Mouse (Mus musculus) olfactory bulb, adult 2 months (tissue): Measurements from ENCODE around the gene Pip4k2c.

Source experiments
- CTCF ChIP-seq: fragments of 200-500 bp; IDR thresholded peaks from 2 replicates; pipeline ENCODE4 v1.5.1; 2012; ENCODE audit warnings: low read depth, mild to moderate bottlenecking, low read length, moderate library complexity; ENCODE audit not compliant: insufficient read depth
- POLR2A ChIP-seq: fragments of 200-500 bp; IDR thresholded peaks from 2 replicates; pipeline ENCODE4 v1.6.1; 2012; ENCODE audit warnings: mild to moderate bottlenecking, low read depth, low read length, moderate library complexity; ENCODE audit not compliant: insufficient read depth

DNA sequence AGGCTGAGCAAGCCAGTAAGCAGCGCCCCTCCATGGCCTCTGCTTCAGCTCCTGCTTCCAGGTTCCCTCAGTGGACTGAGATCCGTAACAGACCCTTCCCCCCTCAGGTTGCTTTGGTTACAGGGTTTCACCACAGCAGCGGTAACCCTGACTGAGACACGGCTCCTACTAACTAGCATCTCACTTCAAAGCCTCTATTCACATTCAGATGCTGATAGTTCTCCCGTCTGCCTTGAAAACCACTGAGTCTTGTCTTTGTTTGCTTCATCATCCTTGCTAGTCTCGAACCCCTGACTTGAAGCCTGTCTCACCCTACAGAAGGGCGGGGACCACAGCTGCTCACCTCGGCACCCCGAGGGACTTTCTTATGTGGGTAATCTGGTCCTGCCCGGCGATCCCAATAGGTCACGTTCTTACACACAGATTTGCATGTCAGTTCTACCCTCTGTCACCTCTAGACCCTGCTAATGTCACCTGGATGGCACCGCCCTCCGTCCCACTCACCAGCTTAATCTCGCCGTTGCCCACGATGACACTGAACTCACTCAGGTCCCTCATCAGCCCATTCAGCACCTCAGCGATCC, 26.9 kb upstream of the Pip4k2c start:
- no peak for TF ChIP-seq CTCF
- TF ChIP-seq POLR2A, result no peak
